Mouse (Mus musculus) myocyte (in vitro differentiated cells): ENCODE measurements around the gene Opn3.

Source experiments
- CEBPB ChIP-seq: IDR thresholded peaks from 2 replicates; pipeline ENCODE4 v1.6.1; 2011; ENCODE audit warnings: mild to moderate bottlenecking, moderate library complexity; ENCODE audit not compliant: poor library complexity, insufficient read depth, severe bottlenecking
- E2F4 ChIP-seq: IDR thresholded peaks from one replicate; pipeline ENCODE4 v1.6.1; 2011; ENCODE audit warnings: mild to moderate bottlenecking, control low read depth, moderate library complexity; ENCODE audit not compliant: insufficient read depth
- MAX ChIP-seq: IDR thresholded peaks from one replicate; pipeline ENCODE4 v1.6.1; 2011; ENCODE audit warnings: low read depth, mild to moderate bottlenecking, control low read depth
- MYOD1 ChIP-seq, 3 experiments: IDR thresholded peaks; one replicate each; pipeline ENCODE4 v1.6.1; 2011; ENCODE audit warnings: control low read depth in 2 of 3, low read depth in 2 of 3, mild to moderate bottlenecking in 2 of 3, moderate library complexity in 1 of 3; ENCODE audit not compliant: insufficient read length in 2 of 3, control insufficient read depth in 1 of 3
- POLR2A ChIP-seq: IDR thresholded peaks from one replicate; pipeline ENCODE4 v1.6.1; 2011; ENCODE audit warnings: low read depth, mild to moderate bottlenecking, control low read depth, moderate library complexity; ENCODE audit not compliant: insufficient read length
- POLR2AphosphoS2 ChIP-seq: IDR thresholded peaks from one replicate; pipeline ENCODE4 v1.6.1; 2011; ENCODE audit warnings: low read depth, control low read depth; ENCODE audit not compliant: insufficient read length
- SRF ChIP-seq: IDR thresholded peaks from one replicate; pipeline ENCODE4 v1.6.1; 2011; ENCODE audit warnings: low read depth; ENCODE audit not compliant: control insufficient read depth, insufficient read length
- TCF12 ChIP-seq: IDR thresholded peaks from one replicate; pipeline ENCODE4 v1.6.1; 2011; ENCODE audit warnings: mild to moderate bottlenecking, control low read depth; ENCODE audit not compliant: poor library complexity, insufficient read depth, severe bottlenecking
- TCF3 ChIP-seq: IDR thresholded peaks from one replicate; pipeline ENCODE4 v1.6.1; 2011; ENCODE audit warnings: low read depth, control low read depth; ENCODE audit not compliant: insufficient read length
- USF1 ChIP-seq: IDR thresholded peaks from one replicate; pipeline ENCODE4 v1.6.1; 2011; ENCODE audit warnings: low read depth, mild to moderate bottlenecking, control low read depth, moderate library complexity

DNA sequence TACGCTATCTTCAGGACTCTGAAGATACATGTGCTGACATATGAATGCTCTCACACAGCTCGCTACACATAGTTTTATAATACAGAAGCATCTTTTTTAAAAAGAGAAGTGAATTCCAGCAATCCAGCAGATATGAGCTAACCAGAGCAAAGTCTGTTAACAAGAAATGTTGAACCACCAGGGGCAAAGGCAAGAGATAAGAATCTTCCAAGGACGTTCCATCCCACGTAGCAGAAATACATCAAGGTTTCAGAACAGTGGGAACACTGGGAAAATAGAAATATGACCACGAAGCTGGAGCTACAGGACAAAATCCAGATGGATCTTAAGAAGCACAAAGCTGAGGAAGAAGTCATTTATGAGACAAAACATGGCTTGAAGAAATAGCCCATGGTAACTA lies 62.2 kb downstream of the Opn3 start:
- no peak for TF ChIP-seq SRF
- no peak for TF ChIP-seq TCF12
- no peak for TF ChIP-seq POLR2A
- TF ChIP-seq POLR2AphosphoS2: no peak
- no peak for TF ChIP-seq CEBPB
- no peak for TF ChIP-seq MYOD1 (IDR thresholded peaks at IDR 0.05; ENCODE audit: control insufficient read depth in 1 of 3, insufficient read length in 2 of 3, low read depth in 2 of 3)
- no peak for TF ChIP-seq MAX
- no peak for TF ChIP-seq TCF3
- no peak for TF ChIP-seq USF1
- TF ChIP-seq E2F4: no peak
